Mouse (Mus musculus): ENCODE data around the gene Dock9. TPM values are rescaled to one million over a fixed set of nuclear protein-coding genes. Genes with fewer than 3 reads are reported as not detected.

Dock9 gene
- total and polyA plus RNA-seq, 3 experiments, result 9.3 to 12.2 (median 10.3) TPM

DNA sequence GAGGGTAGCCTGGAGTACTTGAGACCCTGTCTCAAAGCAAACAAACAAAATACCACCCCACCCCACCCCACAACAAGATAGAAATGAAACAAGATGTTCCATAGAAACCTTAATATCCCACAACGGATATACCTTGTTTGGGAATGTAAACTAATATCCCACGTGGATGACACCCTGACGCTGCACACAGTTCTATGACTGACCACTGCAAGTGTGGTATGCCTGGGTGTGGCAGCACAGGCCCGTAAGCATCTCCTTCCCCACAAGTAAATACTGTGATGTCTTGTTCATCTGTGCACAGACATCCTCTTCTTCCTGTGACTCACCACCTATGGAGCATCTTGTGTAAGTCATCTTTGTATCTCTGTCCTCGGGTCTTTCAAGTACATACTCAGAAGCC, 118.7 kb downstream of the Dock9 start:
- Histone ChIP-seq H3K27me3 (replicated peaks) (no peaks in the 10 kb centered on the region), H3K79me2 (replicated peaks; ENCODE audit: control insufficient read depth, extremely low read depth, insufficient read depth, poor library complexity, severe bottlenecking) (no peaks in the 10 kb centered on the region), H3K4me3 (replicated peaks in 1 of 3; ENCODE audit: low read depth in 2 of 3, low read length in 2 of 3, poor library complexity in 1 of 3) (no peak overlapping the region), H3K36me3 (replicated peaks in 1 of 2; ENCODE audit: control insufficient read depth in 1 of 2, insufficient read depth in 1 of 2, low read length in 1 of 2) (peaks cover 0 to 18% of the 10 kb centered on the region in 2 experiments), H3K4me1 (ENCODE audit: control insufficient read depth in 1 of 2, insufficient read depth in 2 of 2) (peaks cover 0 to 8% of the 10 kb centered on the region in 2 experiments; a peak in 2 of 4 replicates), H3K27ac (ENCODE audit: insufficient read depth, low read depth) (no peak overlapping the region), H3K4me2 (ENCODE audit: insufficient read depth, low read depth, poor library complexity, severe bottlenecking) (no peak overlapping the region), H3K9me3 (replicated peaks; ENCODE audit: low read length) (no peaks in the 10 kb centered on the region), H3K9ac (ENCODE audit: insufficient read depth, low read depth) (no peak overlapping the region)
- in situ Hi-C loops (cut with MboI; ENCODE audit: low pct_ligation_motif_present, low pct_unique_long_range_greater_than_20kb, low sequenced_read_pairs) (no loop called here), dilution Hi-C loops (cut with MboI; ENCODE audit: extremely low pct_ligation_motif_present, extremely low pct_unique_long_range_greater_than_20kb, low sequenced_read_pairs) (no loop called here)
- TF ChIP-seq POLR2AphosphoS2 (IDR thresholded peaks at IDR 0.05; ENCODE audit: low read depth, low read length) (no peak), UBTF (IDR thresholded peaks at IDR 0.05; ENCODE audit: low read depth, low read length) (no peak), HCFC1 (IDR thresholded peaks at IDR 0.05; ENCODE audit: low read depth, low read length) (no peak), EP300 (IDR thresholded peaks at IDR 0.05; ENCODE audit: low read length) (no peak), ZC3H11A (IDR thresholded peaks at IDR 0.05; ENCODE audit: low read depth, low read length) (no peak), MEF2A (IDR thresholded peaks at IDR 0.05; ENCODE audit: borderline replicate concordance, low read depth, low read length) (no peak), SMC3 (IDR thresholded peaks at IDR 0.05; ENCODE audit: low read depth, low read length) (no peak), MAZ (IDR thresholded peaks at IDR 0.05; ENCODE audit: low read depth, low read length) (no peak), MAFK (IDR thresholded peaks at IDR 0.05; ENCODE audit: insufficient replicate concordance, low read length) (no peak), USF1 (IDR thresholded peaks at IDR 0.05; ENCODE audit: low read depth, low read length) (no peak), TBP (conservative IDR thresholded peaks at IDR 0.05; ENCODE audit: low read depth, low read length) (no peak), SIN3A (IDR thresholded peaks at IDR 0.05; ENCODE audit: low read length) (no peak), RCOR1 (conservative IDR thresholded peaks at IDR 0.05; ENCODE audit: low read depth, low read length) (no peak), ZKSCAN1 (IDR thresholded peaks at IDR 0.05; ENCODE audit: borderline replicate concordance, low read depth, low read length) (no peak), NRF1 (IDR thresholded peaks at IDR 0.05; ENCODE audit: low read depth, low read length) (no peak), ELF1 (IDR thresholded peaks at IDR 0.05; ENCODE audit: low read depth, low read length) (no peak), GABPA (IDR thresholded peaks at IDR 0.05; ENCODE audit: insufficient replicate concordance, low read depth, low read length) (no peak)
- no peak for DNase-seq (ENCODE audit: extremely low read depth)

DNA sequence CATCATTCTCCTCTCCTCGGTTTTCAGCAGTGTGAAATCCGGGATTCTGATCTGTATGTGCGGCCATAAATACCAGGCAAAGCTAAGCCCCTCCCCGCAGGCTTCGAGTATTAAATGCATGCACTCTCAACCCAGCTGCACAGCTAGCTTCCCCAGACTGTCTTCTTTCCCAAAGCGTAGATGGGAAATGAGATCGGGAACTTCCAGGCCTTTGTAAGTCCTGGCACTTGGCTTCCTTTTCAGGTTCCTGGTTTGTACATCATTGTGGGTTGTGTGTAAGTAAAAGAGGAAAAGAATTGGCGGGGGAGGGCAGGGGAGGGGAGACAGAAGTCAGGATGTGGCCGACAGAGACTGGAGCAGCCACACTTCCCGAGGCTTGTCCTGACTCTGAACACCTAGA, 119.2 kb downstream of the Dock9 start:
- no peaks in the 10 kb centered on the region for H3K79me2 ChIP-seq (replicated peaks; ENCODE audit: control insufficient read depth, extremely low read depth, insufficient read depth, poor library complexity, severe bottlenecking)
- DNase-seq (ENCODE audit: extremely low read depth), result no peak
- TF ChIP-seq ZC3H11A (IDR thresholded peaks at IDR 0.05; ENCODE audit: low read depth, low read length) (no peak), POLR2A (IDR thresholded peaks at IDR 0.05; ENCODE audit: low read depth, low read length) (no peak), MAFK (IDR thresholded peaks at IDR 0.05; ENCODE audit: insufficient replicate concordance, low read length) (no peak), TCF12 (IDR thresholded peaks at IDR 0.05; ENCODE audit: low read depth, low read length) (no peak), MAZ (IDR thresholded peaks at IDR 0.05; ENCODE audit: low read depth, low read length) (no peak), MYC (IDR thresholded peaks at IDR 0.05; ENCODE audit: low read depth, low read length) (no peak), NELFE (IDR thresholded peaks at IDR 0.05; ENCODE audit: low read depth, low read length) (no peak), SMC3 (IDR thresholded peaks at IDR 0.05; ENCODE audit: low read depth, low read length) (no peak), NRF1 (IDR thresholded peaks at IDR 0.05; ENCODE audit: low read depth, low read length) (no peak), MEF2A (IDR thresholded peaks at IDR 0.05; ENCODE audit: borderline replicate concordance, low read depth, low read length) (no peak), PAX5 (IDR thresholded peaks at IDR 0.05; ENCODE audit: low read length) (no peak), MXI1 (IDR thresholded peaks at IDR 0.05; ENCODE audit: low read depth, low read length) (no peak), RCOR1 (conservative IDR thresholded peaks at IDR 0.05; ENCODE audit: low read depth, low read length) (no peak), CTCF (conservative IDR thresholded peaks at IDR 0.05 in 1 of 2, IDR thresholded peaks at IDR 0.05 in 1 of 2; ENCODE audit: low read depth in 2 of 2, low read length in 2 of 2) (no peak), E2F4 (IDR thresholded peaks at IDR 0.05; ENCODE audit: insufficient replicate concordance, low read depth, low read length) (no peak), ETS1 (conservative IDR thresholded peaks at IDR 0.05; ENCODE audit: low read depth, low read length) (no peak), USF2 (conservative IDR thresholded peaks at IDR 0.05; ENCODE audit: low read depth, low read length) (no peak)
- dilution Hi-C loops (cut with MboI; ENCODE audit: extremely low pct_ligation_motif_present, extremely low pct_unique_long_range_greater_than_20kb, low sequenced_read_pairs) (no loop called here), in situ Hi-C loops (cut with MboI; ENCODE audit: low pct_ligation_motif_present, low pct_unique_long_range_greater_than_20kb, low sequenced_read_pairs) (no loop called here)
- H3K36me3 ChIP-seq (replicated peaks in 1 of 2; ENCODE audit: control insufficient read depth in 1 of 2, insufficient read depth in 1 of 2, low read length in 1 of 2), result peaks cover 0 to 18% of the 10 kb centered on the region in 2 experiments
- no peak overlapping the region for H3K9ac ChIP-seq (ENCODE audit: insufficient read depth, low read depth)
- no peaks in the 10 kb centered on the region for H3K27me3 ChIP-seq (replicated peaks)
- H3K4me1 ChIP-seq (ENCODE audit: control insufficient read depth in 1 of 2, insufficient read depth in 2 of 2), result peaks cover 0 to 11% of the 10 kb centered on the region in 2 experiments; a peak in 2 of 4 replicates
- no peak overlapping the region for H3K4me2 ChIP-seq (ENCODE audit: insufficient read depth, low read depth, poor library complexity, severe bottlenecking)
- H3K27ac ChIP-seq (ENCODE audit: insufficient read depth, low read depth), result no peak overlapping the region
- no peak overlapping the region for H3K4me3 ChIP-seq (replicated peaks in 1 of 3; ENCODE audit: low read depth in 2 of 3, low read length in 2 of 3, poor library complexity in 1 of 3)
- H3K9me3 ChIP-seq (replicated peaks; ENCODE audit: low read length), result no peaks in the 10 kb centered on the region

All from CH12.LX (cell line).